Mouse (Mus musculus): Measurements from ENCODE around the gene Raet1d. TPM values are rescaled to one million over a fixed set of nuclear protein-coding genes. Genes with fewer than 3 reads are reported as not detected.

The Raet1d gene
- total RNA-seq, 2 experiments from 2014 or later, result not detected

Other genes starting within 250 kb of the Raet1d start
- 2.1 and 3.4 TPM in 2 replicates for gene E030030I06Rik, start 211.3 kb upstream of the Raet1d start, total RNA-seq (2015)
- 4.5 and 32.2 TPM in 2 replicates for gene E030030I06Rik, start 211.3 kb upstream of the Raet1d start, total RNA-seq (2017)
- 0.83 TPM in 1 of 2 replicates, not detected in the other for gene Raet1e, start 202.0 kb upstream of the Raet1d start, total RNA-seq (2015)
- 0.37 and 0.71 TPM in 2 replicates for gene Raet1e, start 202.0 kb upstream of the Raet1d start, total RNA-seq (2017)
- gene H60b, start 202.0 kb upstream of the Raet1d start, total RNA-seq (2015), result not detected in 2 replicates
- gene H60b, start 202.0 kb upstream of the Raet1d start, total RNA-seq (2017), result not detected in 2 replicates

All from megakaryocyte progenitor cell, adult 5-6 weeks (primary cell).